Mouse (Mus musculus) neural tube, embryonic 15.5 days (tissue): ENCODE measurements at regions not wholly inside any gene's neighbourhood (a gene's known extent, or its start where the extent isn't known, plus 50 kb on each side); places are given as distances from the start of the nearest gene placed in this dataset.

Experiments used
- ATAC-seq: fragments of 200-750 bp; cut with Nextera tagmentation; 2 replicates; pipeline ENCODE4 v1.8.0; 2017; ENCODE audit warnings: mild to moderate bottlenecking, moderate TSS enrichment, moderate library complexity; ENCODE audit not compliant: low FRiP score
- H3K27ac ChIP-seq: fragments of 300-500 bp; sonication (generic); replicated peaks from 2 replicates; pipeline ENCODE4 v1.5.1; 2015; ENCODE audit warnings: mild to moderate bottlenecking, inconsistent platforms
- H3K27me3 ChIP-seq: fragments of 300-500 bp; sonication (generic); replicated peaks from 2 replicates; pipeline ENCODE4 v1.6.1; 2015; ENCODE audit warnings: inconsistent platforms
- H3K36me3 ChIP-seq: fragments of 300-500 bp; sonication (generic); 2 replicates; pipeline ENCODE4 v1.6.1; 2015; ENCODE audit warnings: inconsistent platforms
- H3K4me1 ChIP-seq: fragments of 300-500 bp; sonication (generic); 2 replicates; pipeline ENCODE4 v1.6.1; 2015; ENCODE audit warnings: inconsistent platforms
- H3K4me2 ChIP-seq: fragments of 300-500 bp; sonication (generic); 2 replicates; pipeline ENCODE4 v1.6.1; 2015; ENCODE audit warnings: inconsistent platforms, mild to moderate bottlenecking, moderate library complexity
- H3K4me3 ChIP-seq: fragments of 300-500 bp; sonication (generic); replicated peaks from 2 replicates; pipeline ENCODE4 v1.5.1; 2015; ENCODE audit warnings: mild to moderate bottlenecking, inconsistent platforms
- H3K9ac ChIP-seq: fragments of 300-500 bp; sonication (generic); replicated peaks from 2 replicates; pipeline ENCODE4 v1.6.1; 2015; ENCODE audit warnings: mild to moderate bottlenecking, inconsistent platforms
- H3K9me3 ChIP-seq: fragments of 300-500 bp; sonication (generic); replicated peaks from 2 replicates; pipeline ENCODE4 v1.6.1; 2016; ENCODE audit warnings: inconsistent platforms
- WGBS: fragments of 180-500 bp; shearing (Covaris S2); methylation state at CpG from one replicate; pipeline ENCODE4 v1.1.7; 2015; ENCODE audit warnings: mixed read lengths; 5-methylcytosine and 5-hydroxymethylcytosine counted together

- Histone ChIP-seq H3K4me2 (no peak overlapping the region), H3K9me3 (no peaks in the 10 kb centered on the region), H3K36me3 (no peaks in the 10 kb centered on the region), H3K27me3 (no peaks in the 10 kb centered on the region), H3K27ac (no peak overlapping the region), H3K9ac (no peak overlapping the region), H3K4me1 (0 out of 2 replicates have a peak, but pooled peaks cover 4% of the 10 kb centered on the region), H3K4me3 (no peak overlapping the region)
- ATAC-seq = no peak
- WGBS = 82% methylated on average over 3 of the region's 3 CpGs
Measured at GRCm38 (mm10) chr2:50964062-50964461, 184.8 kb downstream of the Rnd3 start.

- Histone ChIP-seq H3K27me3 (no peaks in the 10 kb centered on the region), H3K27ac (no peak overlapping the region), H3K9me3 (no peaks in the 10 kb centered on the region), H3K36me3 (no peaks in the 10 kb centered on the region), H3K4me2 (no peak overlapping the region), H3K4me1 (no peaks in the 10 kb centered on the region), H3K4me3 (no peak overlapping the region), H3K9ac (no peak overlapping the region)
- ATAC-seq = no peak
- WGBS = 59% methylated on average over 4 of the region's 4 CpGs
Measured at GRCm38 (mm10) chr2:50961049-50961448, 187.9 kb downstream of the Rnd3 start.

- H3K27ac ChIP-seq = no peak overlapping the region
- ATAC-seq = no peak
- H3K9me3 ChIP-seq = no peaks in the 10 kb centered on the region
- H3K9ac ChIP-seq = no peak overlapping the region
- H3K4me2 ChIP-seq = no peak overlapping the region
- 95% methylated on average over 9 of the region's 9 CpGs for WGBS
- H3K36me3 ChIP-seq = no peaks in the 10 kb centered on the region
- H3K4me3 ChIP-seq = no peak overlapping the region
- no peaks in the 10 kb centered on the region for H3K4me1 ChIP-seq
- H3K27me3 ChIP-seq = no peaks in the 10 kb centered on the region
Measured at GRCm38 (mm10) chr2:50959323-50959722, 189.6 kb downstream of the Rnd3 start.

- no peak for ATAC-seq
- WGBS = 45% methylated on average over 6 of the region's 6 CpGs
- no peaks in the 10 kb centered on the region for H3K27me3 ChIP-seq
- no peak overlapping the region for H3K4me2 ChIP-seq
- H3K4me1 ChIP-seq = no peaks in the 10 kb centered on the region
- H3K9me3 ChIP-seq = no peaks in the 10 kb centered on the region
- H3K36me3 ChIP-seq = no peaks in the 10 kb centered on the region
- no peak overlapping the region for H3K27ac ChIP-seq
- H3K9ac ChIP-seq = no peak overlapping the region
- no peak overlapping the region for H3K4me3 ChIP-seq
Measured at GRCm38 (mm10) chr2:50954361-50955066, 194.4 kb downstream of the Rnd3 start.

- Histone ChIP-seq H3K4me1 (no peaks in the 10 kb centered on the region), H3K27ac (no peak overlapping the region), H3K27me3 (no peaks in the 10 kb centered on the region), H3K9me3 (no peaks in the 10 kb centered on the region), H3K4me2 (no peak overlapping the region), H3K36me3 (no peaks in the 10 kb centered on the region), H3K9ac (no peak overlapping the region), H3K4me3 (no peak overlapping the region)
- ATAC-seq = no peak
- WGBS = 93% methylated on average over 3 of the region's 3 CpGs
Measured at GRCm38 (mm10) chr2:50951027-50951426, 197.9 kb downstream of the Rnd3 start.

- H3K9me3 ChIP-seq = no peaks in the 10 kb centered on the region
- no peak overlapping the region for H3K4me3 ChIP-seq
- no peak overlapping the region for H3K9ac ChIP-seq
- H3K4me2 ChIP-seq = no peak overlapping the region
- 92% methylated on average over 4 of the region's 4 CpGs for WGBS
- H3K4me1 ChIP-seq = no peaks in the 10 kb centered on the region
- no peaks in the 10 kb centered on the region for H3K36me3 ChIP-seq
- H3K27ac ChIP-seq = no peak overlapping the region
- no peak for ATAC-seq
- H3K27me3 ChIP-seq = no peaks in the 10 kb centered on the region
Measured at GRCm38 (mm10) chr2:50949717-50950116, 199.2 kb downstream of the Rnd3 start.

GRCm38 (mm10) chr2:50945526-50945925 lies 203.4 kb downstream of the Rnd3 start:
- no peaks in the 10 kb centered on the region for H3K36me3 ChIP-seq
- H3K4me3 ChIP-seq = no peak overlapping the region
- H3K4me2 ChIP-seq = no peak overlapping the region
- no peak overlapping the region for H3K27ac ChIP-seq
- no peaks in the 10 kb centered on the region for H3K4me1 ChIP-seq
- no peak for ATAC-seq
- 93% methylated on average over 4 of the region's 4 CpGs for WGBS
- H3K9ac ChIP-seq = no peak overlapping the region
- H3K9me3 ChIP-seq = no peaks in the 10 kb centered on the region
- no peaks in the 10 kb centered on the region for H3K27me3 ChIP-seq

GRCm38 (mm10) chr2:50943180-50943579 lies 205.7 kb downstream of the Rnd3 start:
- H3K9ac ChIP-seq = no peak overlapping the region
- no peaks in the 10 kb centered on the region for H3K27me3 ChIP-seq
- no peaks in the 10 kb centered on the region for H3K4me1 ChIP-seq
- no peak overlapping the region for H3K4me3 ChIP-seq
- no peaks in the 10 kb centered on the region for H3K36me3 ChIP-seq
- H3K4me2 ChIP-seq = no peak overlapping the region
- H3K9me3 ChIP-seq = no peaks in the 10 kb centered on the region
- WGBS = 89% methylated on average over 15 of the region's 15 CpGs
- H3K27ac ChIP-seq = no peak overlapping the region
- ATAC-seq = no peak

- Histone ChIP-seq H3K27me3 (no peaks in the 10 kb centered on the region), H3K36me3 (no peaks in the 10 kb centered on the region), H3K4me2 (no peak overlapping the region), H3K4me3 (no peak overlapping the region), H3K4me1 (no peaks in the 10 kb centered on the region), H3K9ac (no peak overlapping the region), H3K27ac (no peak overlapping the region), H3K9me3 (no peaks in the 10 kb centered on the region)
- 75% methylated on average over 11 of the region's 11 CpGs for WGBS
- ATAC-seq = no peak
Measured at GRCm38 (mm10) chr2:50942741-50943140, 206.2 kb downstream of the Rnd3 start.

- Histone ChIP-seq H3K27ac (no peak overlapping the region), H3K36me3 (no peaks in the 10 kb centered on the region), H3K4me1 (no peaks in the 10 kb centered on the region), H3K4me3 (no peak overlapping the region), H3K4me2 (no peak overlapping the region), H3K9me3 (no peaks in the 10 kb centered on the region), H3K27me3 (no peaks in the 10 kb centered on the region), H3K9ac (no peak overlapping the region)
- 44% methylated on average over 7 of the region's 7 CpGs for WGBS
- ATAC-seq = no peak
Measured at GRCm38 (mm10) chr2:50932936-50933335, 216.0 kb downstream of the Rnd3 start.

GRCm38 (mm10) chr2:50921002-50921401 lies 227.9 kb downstream of the Rnd3 start:
- no peak overlapping the region for H3K4me3 ChIP-seq
- no peak overlapping the region for H3K27ac ChIP-seq
- peaks cover 5% of the 10 kb centered on the region for H3K4me1 ChIP-seq
- no peak for ATAC-seq
- no peak overlapping the region for H3K4me2 ChIP-seq
- no peaks in the 10 kb centered on the region for H3K9me3 ChIP-seq
- no peaks in the 10 kb centered on the region for H3K27me3 ChIP-seq
- H3K36me3 ChIP-seq = no peaks in the 10 kb centered on the region
- no peak overlapping the region for H3K9ac ChIP-seq

GRCm38 (mm10) chr2:50916323-50917221 lies 232.3 kb downstream of the Rnd3 start:
- Histone ChIP-seq H3K9ac (no peak overlapping the region), H3K27ac (no peak overlapping the region; the same call in 1 of the 2 replicates), H3K4me1 (peaks cover 12% of the 10 kb centered on the region), H3K4me3 (no peak overlapping the region), H3K36me3 (no peaks in the 10 kb centered on the region), H3K4me2 (no peak overlapping the region), H3K9me3 (no peaks in the 10 kb centered on the region), H3K27me3 (no peaks in the 10 kb centered on the region)
- peak; percentile 72 for ATAC-seq
- WGBS = 39% methylated on average over 18 of the region's 18 CpGs
